Comparison of ENCODE assay signal across 8 mouse cellular contexts in genomic region chr4:137862516-137863240, GRCm38 (mm10). TPM values are rescaled to one million over a fixed set of nuclear protein-coding genes. Genes with fewer than 3 reads are reported as not detected.
A peak's percentile ranks its signal among the peaks of the same experiment; 100 is the strongest.
DNase-seq lines count a peak whose midpoint lies in the region; ATAC-seq lines count a peak whose summit lies in the region.

No protein-coding gene starts in this region.

- no peak for DNase-seq in heart, adult 9 months (ENCODE audit: low spot score in 2 of 2)
- peak; percentile 40 for DNase-seq in NIH3T3 (ENCODE audit: low read depth)
- no peak for DNase-seq in limb, embryonic 11.5 days (ENCODE audit: low spot score)
- DNase-seq in yolk sac, embryonic 10.5 days (ENCODE audit: low spot score) = no peak
- no peak for DNase-seq in ovary, postnatal 14 days (ENCODE audit: low spot score)

- peak overlapping the region; percentile 68 to 69 for H3K4me3 ChIP-seq in heart, embryonic 14.5 days (ENCODE audit: control insufficient read depth in 1 of 2, insufficient read depth in 1 of 2, low read depth in 1 of 2, low read length in 2 of 2)
- peak overlapping the region; percentile 81 for H3K4me3 ChIP-seq in embryonic facial prominence, embryonic 12.5 days
- H3K4me3 ChIP-seq in limb, embryonic 11.5 days (ENCODE audit: low read depth, low read length) = peak overlapping the region; percentile 58
- peak overlapping the region; percentile 92 for H3K4me3 ChIP-seq in stomach, embryonic 16.5 days (replicated peaks; ENCODE audit: low read length)

- WGBS in heart, embryonic 14.5 days = 11% methylated on average over 21 of the region's 21 CpGs
- 10% methylated on average over 21 of the region's 21 CpGs for WGBS in embryonic facial prominence, embryonic 12.5 days
- 18% methylated on average over 21 of the region's 21 CpGs for WGBS in limb, embryonic 11.5 days
- 10% methylated on average over 21 of the region's 21 CpGs for WGBS in stomach, embryonic 16.5 days

- H3K4me1 ChIP-seq in heart, embryonic 14.5 days (ENCODE audit: control insufficient read depth in 2 of 2, insufficient read depth in 2 of 2, low read length in 2 of 2) = peaks cover 17% of the 10 kb centered on the region in 2 experiments; a peak in 3 of 4 replicates
- H3K4me1 ChIP-seq in embryonic facial prominence, embryonic 12.5 days = peaks cover 58% of the 10 kb centered on the region
- peaks cover 24% of the 10 kb centered on the region for H3K4me1 ChIP-seq in limb, embryonic 11.5 days (ENCODE audit: control insufficient read depth, insufficient read depth, low read length)
- peaks cover 50% of the 10 kb centered on the region for H3K4me1 ChIP-seq in stomach, embryonic 16.5 days (ENCODE audit: control insufficient read depth, insufficient read depth, low read length)

- H3K4me2 ChIP-seq in heart, embryonic 14.5 days (ENCODE audit: low read length) = peak overlapping the region; percentile 83
- peak overlapping the region; percentile 82 for H3K4me2 ChIP-seq in embryonic facial prominence, embryonic 12.5 days (replicated peaks)
- H3K4me2 ChIP-seq in limb, embryonic 11.5 days (ENCODE audit: low read depth, severe bottlenecking) = peak overlapping the region; percentile 59
- H3K4me2 ChIP-seq in stomach, embryonic 16.5 days (ENCODE audit: low read depth, low read length) = peak overlapping the region; percentile 68

- H3K9ac ChIP-seq in heart, embryonic 14.5 days (ENCODE audit: low read length) = peak overlapping the region; percentile 81
- H3K9ac ChIP-seq in embryonic facial prominence, embryonic 12.5 days = peak overlapping the region; percentile 88
- peak overlapping the region; percentile 71 for H3K9ac ChIP-seq in limb, embryonic 11.5 days (ENCODE audit: low read length)
- peak overlapping the region; percentile 94 for H3K9ac ChIP-seq in stomach, embryonic 16.5 days (ENCODE audit: low read length)

- 0 out of 4 replicates have a peak overlapping the region, but pooled peaks of 1 of the 2 experiments have one; percentile 19 for H3K27ac ChIP-seq in heart, embryonic 14.5 days (replicated peaks in 1 of 2; ENCODE audit: control insufficient read depth in 1 of 2, insufficient read depth in 1 of 2, low read depth in 2 of 2, low read length in 2 of 2)
- peak overlapping the region; percentile 65; the same call in 1 of the 2 replicates for H3K27ac ChIP-seq in embryonic facial prominence, embryonic 12.5 days
- H3K27ac ChIP-seq in limb, embryonic 11.5 days (replicated peaks; ENCODE audit: low read depth, low read length) = no peak overlapping the region; the same call in 1 of the 2 replicates
- H3K27ac ChIP-seq in stomach, embryonic 16.5 days (ENCODE audit: low read length) = peak overlapping the region; percentile 69

- ATAC-seq in heart, embryonic 14.5 days (ENCODE audit: insufficient number of reproducible peaks, insufficient read depth, low FRiP score, low read depth) = no peak
- no peak for ATAC-seq in embryonic facial prominence, embryonic 12.5 days (ENCODE audit: insufficient number of reproducible peaks, insufficient read depth, low FRiP score, low TSS enrichment)
- no peak for ATAC-seq in limb, embryonic 11.5 days (ENCODE audit: insufficient number of reproducible peaks, low FRiP score, low TSS enrichment, low read depth)
- ATAC-seq in stomach, embryonic 16.5 days (ENCODE audit: insufficient read depth, low FRiP score) = no peak

- H3K27me3 ChIP-seq in heart, embryonic 14.5 days (ENCODE audit: control insufficient read depth, insufficient read depth, low read length) = no peaks in the 10 kb centered on the region
- H3K27me3 ChIP-seq in embryonic facial prominence, embryonic 12.5 days = no peaks in the 10 kb centered on the region
- H3K27me3 ChIP-seq in limb, embryonic 11.5 days (ENCODE audit: control insufficient read depth, insufficient read depth, low read length) = no peaks in the 10 kb centered on the region
- H3K27me3 ChIP-seq in stomach, embryonic 16.5 days (ENCODE audit: control insufficient read depth, insufficient read depth, low read length) = no peaks in the 10 kb centered on the region

- H3K9me3 ChIP-seq in heart, embryonic 14.5 days (ENCODE audit: control insufficient read depth, low read length) = no peaks in the 10 kb centered on the region
- H3K9me3 ChIP-seq in embryonic facial prominence, embryonic 12.5 days = no peaks in the 10 kb centered on the region
- no peaks in the 10 kb centered on the region for H3K9me3 ChIP-seq in limb, embryonic 11.5 days (ENCODE audit: control insufficient read depth, low read length)
- H3K9me3 ChIP-seq in stomach, embryonic 16.5 days (replicated peaks; ENCODE audit: control insufficient read depth, low read length) = no peaks in the 10 kb centered on the region

- H3K36me3 ChIP-seq in heart, embryonic 14.5 days (ENCODE audit: control insufficient read depth, insufficient read depth, low read length) = no peaks in the 10 kb centered on the region
- H3K36me3 ChIP-seq in embryonic facial prominence, embryonic 12.5 days = no peaks in the 10 kb centered on the region
- no peaks in the 10 kb centered on the region for H3K36me3 ChIP-seq in limb, embryonic 11.5 days (ENCODE audit: control insufficient read depth, insufficient read depth, low read length)
- H3K36me3 ChIP-seq in stomach, embryonic 16.5 days (ENCODE audit: control insufficient read depth, insufficient read depth, low read length) = no peaks in the 10 kb centered on the region

RNA-seq across cellular contexts. Expression of gene Ece1, which starts 0.6 kb away (rescaled TPM):
- 92.8 and 94.3 TPM in 2 replicates for polyA plus RNA-seq in heart, embryonic 14.5 days (2014; fragmentation: Nextera tagmentation; extraction: Ambion mirVana)
- 32.6 and 36.7 TPM in 2 replicates for polyA plus RNA-seq in embryonic facial prominence, embryonic 12.5 days (2016; fragmentation: Nextera tagmentation; extraction: Ambion mirVana)
- 38.0 and 39.0 TPM in 2 replicates for polyA plus RNA-seq in limb, embryonic 11.5 days (2014; fragmentation: Nextera tagmentation; extraction: Ambion mirVana)
- polyA plus RNA-seq in stomach, embryonic 16.5 days (2015; fragmentation: Nextera tagmentation; extraction: Ambion mirVana) = 48.6 and 59.9 TPM in 2 replicates
